28 mouse cellular contexts compared by ENCODE assay signal in genomic region chr5:103711886-103712285, GRCm38 (mm10). TPM values are rescaled to one million over a fixed set of nuclear protein-coding genes. Genes with fewer than 3 reads are reported as not detected.
A peak's percentile ranks its signal among the peaks of the same experiment; 100 is the strongest.
DNase-seq lines count a peak whose midpoint lies in the region; ATAC-seq and TF ChIP-seq lines count a peak whose summit lies in the region.
"Had no signal": no experiment of that assay in that cellular context is flagged by ENCODE, and none has a peak within 500 bp of the region (broad histone marks: within the 10 kb centered on the region; RNA-seq: fewer than 3 reads in every experiment).

No protein-coding gene starts in this region.

- H3K4me1 ChIP-seq in cerebellum, adult 2 months (ENCODE audit: control insufficient read depth, insufficient read depth, low read length) = no peaks in the 10 kb centered on the region
- H3K4me1 ChIP-seq: embryonic facial prominence, embryonic 12.5 days; embryonic facial prominence, embryonic 15.5 days; heart, embryonic 10.5 days; hindbrain, embryonic 12.5 days; hindbrain, embryonic 15.5 days had no signal

- TF ChIP-seq POLR2A in cerebellum, adult 2 months (IDR thresholded peaks at IDR 0.05; ENCODE audit: borderline replicate concordance, insufficient read depth, low read length) = no peak

- no peaks in the 10 kb centered on the region for H3K27me3 ChIP-seq in cerebellum, adult 2 months (ENCODE audit: control insufficient read depth, insufficient read depth, low read length)
- H3K27me3 ChIP-seq: embryonic facial prominence, embryonic 12.5 days; embryonic facial prominence, embryonic 15.5 days; heart, embryonic 13.5 days; hindbrain, embryonic 12.5 days; hindbrain, embryonic 15.5 days had no signal

- DNase-seq in frontal cortex, postnatal 14 days (ENCODE audit: low spot score in 2 of 2) = no peak
- DNase-seq in gastrocnemius, adult 2 months = no peak
- no peak for DNase-seq in gastrocnemius, adult 18-20 months (ENCODE audit: low spot score)
- peak; percentile 16 to 75 for DNase-seq in left cerebral cortex, postnatal 25 days (ENCODE audit: low spot score in 2 of 2)
- DNase-seq in left cerebral cortex, postnatal 4 days = no peak
- DNase-seq in brain, adult 2 months (ENCODE audit: low read depth, low spot score) = peak; percentile 71
- no peak for DNase-seq in cerebellum, adult 2 months
- DNase-seq: adrenal gland, adult 8-10 months; adrenal gland, postnatal 25 days; cerebellum, adult 18-20 months; cerebellum, adult 9-11 months; cerebellum, postnatal 25 days; forebrain, postnatal 0 days; gastrocnemius, postnatal 10 days; gastrocnemius, postnatal 36 days; heart, adult 2 months; heart, postnatal 14 days; heart, postnatal 4 days had no signal

- 91% methylated on average over 2 of the region's 2 CpGs for WGBS in cerebellum, adult 2 months

- no peak overlapping the region for H3K4me3 ChIP-seq in gastrocnemius, adult 2 months
- no peak overlapping the region for H3K4me3 ChIP-seq in cerebellum, adult 2 months (replicated peaks; ENCODE audit: insufficient read depth, low read depth, low read length)
- H3K4me3 ChIP-seq: embryonic facial prominence, embryonic 12.5 days; embryonic facial prominence, embryonic 15.5 days; heart, adult 2 months; heart, embryonic 10.5 days; heart, embryonic 13.5 days; hindbrain, embryonic 12.5 days; hindbrain, embryonic 15.5 days had no signal

- intact Hi-C loops in gastrocnemius, adult 2 months (cut with DNase I) = no loop called here
- intact Hi-C loops in left cerebral cortex, postnatal 25 days (cut with DNase I) = no loop called here
- intact Hi-C loops in left cerebral cortex, postnatal 4 days (cut with DNase I) = no loop called here

- TF ChIP-seq CTCF in gastrocnemius, adult 2 months (IDR thresholded peaks at IDR 0.05) = no peak
- no peak for TF ChIP-seq CTCF in cerebellum, adult 2 months (IDR thresholded peaks at IDR 0.05; ENCODE audit: borderline replicate concordance, insufficient read depth, low read depth, low read length)

- peak; percentile 80 for ATAC-seq in frontal cortex, adult (ENCODE audit: low TSS enrichment)
- ATAC-seq: activated CD4-positive, CD25-positive, alpha-beta regulatory T cell, adult 4 months; forebrain, embryonic 14.5 days; forebrain, postnatal 0 days had no signal

- peak overlapping the region; percentile 16; the same call in 1 of the 2 replicates for H3K27ac ChIP-seq in gastrocnemius, adult 2 months
- H3K27ac ChIP-seq in cerebellum, adult 2 months (ENCODE audit: insufficient read depth, low read length) = no peak overlapping the region
- H3K27ac ChIP-seq: embryonic facial prominence, embryonic 12.5 days; embryonic facial prominence, embryonic 15.5 days; heart, adult 2 months; heart, embryonic 10.5 days; heart, embryonic 13.5 days; hindbrain, embryonic 12.5 days; hindbrain, embryonic 15.5 days had no signal

RNA-seq across cellular contexts. Expression of gene Aff1, which starts 19.7 kb away (rescaled TPM):
- total RNA-seq in gastrocnemius, adult 2 months (2021) = 10 to 100 TPM; 46.7 to 52.8 TPM
- 10 to 100 TPM; 40.6 to 45.9 TPM for total RNA-seq in gastrocnemius, adult 18-20 months (2021)
- total RNA-seq in left cerebral cortex, postnatal 25 days (2021) = 10 to 100 TPM in 1 of 2 experiments, 1 to 10 TPM in 1; 9.5 to 11.1 TPM
- total RNA-seq in left cerebral cortex, postnatal 4 days (2021) = 1 to 10 TPM; 4.9 to 6.3 TPM
- 9.3 TPM in 2 replicates for polyA plus RNA-seq in cerebellum, adult 2 months (2012; rRNA removed)

RNA-seq across cellular contexts. Expression of gene 1700016H13Rik, which starts 56.1 kb away (rescaled TPM):
- under 1 TPM; 0.50 to 0.94 TPM for total RNA-seq in gastrocnemius, adult 2 months (2021)
- 1 to 10 TPM in 1 of 2 experiments, under 1 TPM in 1; 0.57 to 1.3 TPM for total RNA-seq in gastrocnemius, adult 18-20 months (2021)
- not detected for total RNA-seq in left cerebral cortex, postnatal 25 days (2021)
- under 1 TPM in 1 of 2 experiments, not detected in 1; 0.24 TPM for total RNA-seq in left cerebral cortex, postnatal 4 days (2021)
- not detected in 2 replicates for polyA plus RNA-seq in cerebellum, adult 2 months (2012; rRNA removed)
- total RNA-seq: adrenal gland, adult 8-10 months; adrenal gland, postnatal 25 days; common myeloid progenitor, adult 5-6 weeks; heart, adult 2 months; heart, postnatal 14 days had no signal
- polyA plus RNA-seq: activated CD4-positive, CD25-positive, alpha-beta regulatory T cell, adult 4 months; heart, embryonic 10.5 days; hindbrain, embryonic 12.5 days had no signal

Comparison
In these comparisons a context has a peak if more than half of its experiments do, and no peak if none do; other contexts are left out.
1. DNase-seq: peak in left cerebral cortex, postnatal 25 days (2 of 2) and brain, adult 2 months (single experiment); none in frontal cortex, postnatal 14 days (0 of 2), gastrocnemius, adult 2 months (single experiment), gastrocnemius, adult 18-20 months (single experiment), left cerebral cortex, postnatal 4 days (single experiment) and cerebellum, adult 2 months (0 of 2).